Mouse (Mus musculus) kidney, embryonic 14.5 days (tissue): ENCODE data around the gene Prpf40b. TPM values are rescaled to one million over a fixed set of nuclear protein-coding genes. Genes with fewer than 3 reads are reported as not detected.

ENCODE experiments used
- ATAC-seq: fragments of 200-750 bp; cut with Nextera tagmentation; 2 replicates; pipeline ENCODE4 v1.8.0; 2017; ENCODE audit warnings: moderate number of reproducible peaks, mild to moderate bottlenecking, moderate TSS enrichment, moderate library complexity; ENCODE audit not compliant: low FRiP score, low TSS enrichment
- H3K27ac ChIP-seq: fragments of 300-500 bp; sonication (generic); 2 replicates; pipeline ENCODE4 v1.5.1; 2014; ENCODE audit warnings: low read depth, mild to moderate bottlenecking, low read length, moderate library complexity, mixed read lengths
- H3K27me3 ChIP-seq: fragments of 300-500 bp; sonication (generic); 2 replicates; pipeline ENCODE4 v1.6.1; 2014; ENCODE audit warnings: mild to moderate bottlenecking, low read length; ENCODE audit not compliant: control insufficient read depth, insufficient read depth
- H3K36me3 ChIP-seq: fragments of 300-500 bp; sonication (generic); 2 replicates; pipeline ENCODE4 v1.6.1; 2014; ENCODE audit warnings: low read length, mixed read lengths; ENCODE audit not compliant: control insufficient read depth, insufficient read depth
- H3K4me1 ChIP-seq: fragments of 300-500 bp; sonication (generic); 2 replicates; pipeline ENCODE4 v1.6.1; 2014; ENCODE audit warnings: low read length, mixed read lengths; ENCODE audit not compliant: control insufficient read depth, insufficient read depth
- H3K4me2 ChIP-seq: fragments of 300-500 bp; sonication (generic); replicated peaks from 2 replicates; pipeline ENCODE4 v1.6.1; 2014; ENCODE audit warnings: low read depth, mild to moderate bottlenecking, low read length
- H3K4me3 ChIP-seq: fragments of 300-500 bp; sonication (generic); 2 replicates; pipeline ENCODE4 v1.5.1; 2014; ENCODE audit warnings: mild to moderate bottlenecking, low read length
- H3K9ac ChIP-seq: fragments of 300-500 bp; sonication (generic); 2 replicates; pipeline ENCODE4 v1.6.1; 2014; ENCODE audit warnings: low read depth, mild to moderate bottlenecking, low read length, moderate library complexity
- H3K9me3 ChIP-seq: fragments of 300-500 bp; sonication (generic); 2 replicates; pipeline ENCODE4 v1.6.1; 2016; ENCODE audit warnings: low read length; ENCODE audit not compliant: control insufficient read depth
- WGBS: fragments of 180-500 bp; shearing (Covaris S2); extraction: QIAGEN DNeasy Blood & Tissue Kit; methylation state at CpG from one replicate; pipeline ENCODE4 v1.1.7; 2014; 5-methylcytosine and 5-hydroxymethylcytosine counted together
- polyA plus RNA-seq: library from polyadenylated mRNA; unstranded; fragments of >200 nt; fragmentation: Nextera tagmentation; extraction: Ambion mirVana; gene quantifications from 2 replicates; pipeline ENCODE4 v1.2.1, GENCODE M21; 2014

The Prpf40b gene
- polyA plus RNA-seq, 1 experiment from 2014 or later: 63.9 TPM

DNA sequence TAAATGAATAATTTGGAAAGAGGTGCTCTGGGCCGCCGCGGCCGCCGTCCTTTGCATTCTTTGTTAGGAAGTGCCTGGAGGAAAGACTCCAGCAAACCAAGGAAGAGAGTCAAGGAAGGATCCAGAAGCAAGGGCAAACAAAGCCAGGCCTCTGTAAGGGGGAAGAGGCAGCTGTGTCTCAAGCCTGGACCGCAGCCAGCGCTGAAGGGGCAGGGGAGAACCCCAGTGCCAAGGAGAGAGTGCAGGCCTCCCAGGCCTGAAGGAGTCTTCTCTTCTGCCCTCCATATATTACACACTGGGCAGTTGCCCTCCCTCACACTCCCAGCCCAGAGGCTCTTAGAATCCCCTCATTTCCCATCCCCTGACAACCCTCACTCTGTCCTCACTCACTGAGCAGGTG is 16.6 kb upstream of the Prpf40b start:
- no peak for ATAC-seq
- H3K4me2 ChIP-seq: no peak overlapping the region
- no peaks in the 10 kb centered on the region for H3K9me3 ChIP-seq
- no peaks in the 10 kb centered on the region for H3K27me3 ChIP-seq
- H3K4me1 ChIP-seq: no peaks in the 10 kb centered on the region
- 80% methylated on average over 7 of the region's 7 CpGs for WGBS
- H3K9ac ChIP-seq: no peak overlapping the region
- H3K4me3 ChIP-seq: no peak overlapping the region
- no peak overlapping the region for H3K27ac ChIP-seq
- H3K36me3 ChIP-seq: no peaks in the 10 kb centered on the region

DNA sequence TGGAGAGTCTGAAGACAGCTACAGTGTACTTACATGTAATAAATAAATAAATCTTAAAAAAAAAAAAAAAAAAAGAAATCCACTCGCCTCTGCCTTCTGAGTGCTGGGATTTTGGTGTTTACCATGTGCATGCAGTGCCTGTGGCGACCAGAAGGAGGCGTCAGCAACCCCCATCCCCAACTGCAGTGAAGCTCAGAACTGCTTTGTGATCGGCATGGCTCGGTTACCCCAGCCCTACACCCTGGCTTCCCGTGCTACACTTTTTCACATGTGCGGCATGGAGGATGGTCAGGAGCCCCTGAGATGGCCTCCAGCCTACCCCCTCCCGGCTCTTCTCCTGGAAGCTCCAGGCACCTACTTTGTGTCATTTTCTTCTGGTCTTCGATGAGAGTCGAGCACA is 11.4 kb upstream of the Prpf40b start:
- H3K27me3 ChIP-seq: no peaks in the 10 kb centered on the region
- no peak for ATAC-seq
- no peak overlapping the region for H3K9ac ChIP-seq

DNA sequence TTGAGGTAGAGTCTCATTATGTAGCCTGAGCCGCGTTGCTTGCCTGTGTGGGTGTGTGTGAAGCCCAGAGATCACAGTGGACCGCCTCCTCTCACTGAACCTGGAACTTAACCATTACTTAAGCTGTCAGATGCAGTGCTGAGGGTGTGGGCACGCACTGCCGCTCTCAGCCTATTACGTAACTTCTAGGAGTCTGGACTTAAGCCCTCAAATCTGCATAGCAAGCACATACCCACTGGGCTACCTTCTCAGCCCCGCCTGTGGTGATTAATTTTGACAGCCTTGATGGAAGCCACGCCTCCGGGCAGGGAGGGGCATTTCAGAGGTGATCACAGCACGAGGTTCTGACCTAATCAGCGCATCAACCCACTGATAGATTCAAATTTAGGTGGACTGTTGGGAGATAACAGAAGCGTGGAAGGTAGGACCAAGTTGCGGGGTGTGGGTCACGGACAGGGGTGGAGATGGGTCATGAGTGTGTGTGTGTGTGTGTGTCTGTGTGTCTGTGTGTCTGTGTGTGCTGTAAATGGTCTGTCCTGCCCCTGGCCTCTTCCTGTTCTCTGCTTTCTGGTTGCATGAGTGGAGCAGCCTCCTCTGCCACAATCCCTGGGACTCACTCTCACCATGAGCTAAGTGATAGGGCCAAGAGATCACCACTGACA is 10.2 kb upstream of the Prpf40b start:
- H3K9ac ChIP-seq: no peak overlapping the region
- no peak overlapping the region for H3K4me2 ChIP-seq
- WGBS: 31% methylated on average over 14 of the region's 14 CpGs
- no peaks in the 10 kb centered on the region for H3K27me3 ChIP-seq
- H3K27ac ChIP-seq: no peak overlapping the region
- no peaks in the 10 kb centered on the region for H3K9me3 ChIP-seq
- H3K36me3 ChIP-seq: no peaks in the 10 kb centered on the region
- ATAC-seq: peak; percentile 59
- no peaks in the 10 kb centered on the region for H3K4me1 ChIP-seq
- no peak overlapping the region for H3K4me3 ChIP-seq

More for the DNA sequence above, 11.4 kb upstream of the Prpf40b start:
- no peak overlapping the region for H3K4me2 ChIP-seq
- no peaks in the 10 kb centered on the region for H3K9me3 ChIP-seq
- H3K27ac ChIP-seq: no peak overlapping the region
- H3K4me3 ChIP-seq: no peak overlapping the region
- no peaks in the 10 kb centered on the region for H3K4me1 ChIP-seq
- no peaks in the 10 kb centered on the region for H3K36me3 ChIP-seq
- WGBS: 70% methylated on average over 10 of the region's 10 CpGs

DNA sequence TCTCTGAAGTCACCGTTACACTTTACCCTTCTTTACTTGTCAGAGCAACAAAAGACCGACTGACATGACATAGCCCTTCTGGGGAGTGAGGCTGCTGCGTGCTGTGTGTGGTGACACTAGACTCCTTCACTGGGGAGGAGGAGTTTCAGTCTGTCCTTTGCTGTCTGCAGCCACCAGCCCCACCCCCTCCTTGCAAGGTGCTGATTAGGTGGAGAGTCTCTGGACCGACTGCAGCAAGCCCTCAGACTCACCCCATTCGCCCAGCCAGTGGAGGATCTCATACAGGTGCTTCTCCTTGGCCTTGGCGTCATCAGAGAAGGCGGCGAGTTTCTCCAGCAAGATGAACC is 9.7 kb upstream of the Prpf40b start:
- H3K27ac ChIP-seq: no peak overlapping the region
- H3K9ac ChIP-seq: no peak overlapping the region
- no peaks in the 10 kb centered on the region for H3K4me1 ChIP-seq
- H3K27me3 ChIP-seq: no peaks in the 10 kb centered on the region
- no peaks in the 10 kb centered on the region for H3K36me3 ChIP-seq
- no peak overlapping the region for H3K4me3 ChIP-seq
- ATAC-seq: peak; percentile 22; the same call in 1 of the 2 replicates
- WGBS: 48% methylated on average over 8 of the region's 8 CpGs
- H3K9me3 ChIP-seq: no peaks in the 10 kb centered on the region
- no peak overlapping the region for H3K4me2 ChIP-seq

DNA sequence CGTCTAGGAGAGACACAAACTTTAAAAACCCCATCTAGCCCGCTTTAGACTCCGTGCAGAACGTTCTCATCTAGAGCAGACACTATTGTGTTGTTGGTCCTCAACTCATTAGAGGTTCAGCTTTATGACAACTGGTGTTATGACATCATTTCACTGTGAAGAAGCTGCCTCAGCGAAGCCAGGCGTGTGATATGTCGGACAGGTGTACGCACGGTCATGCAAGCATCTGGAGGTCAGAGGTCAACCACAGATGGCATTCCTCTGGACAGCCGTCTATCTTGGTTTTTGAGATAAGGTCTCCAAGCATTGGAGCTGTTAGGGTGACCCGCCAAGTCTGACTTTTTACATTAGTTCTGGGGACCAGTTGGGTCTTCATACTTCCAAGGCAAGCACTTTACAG is 4.3 kb upstream of the Prpf40b start:
- ATAC-seq: no peak
- H3K4me1 ChIP-seq: 0 out of 2 replicates have a peak, but pooled peaks cover 5% of the 10 kb centered on the region
- 90% methylated on average over 11 of the region's 11 CpGs for WGBS
- no peak overlapping the region for H3K4me2 ChIP-seq
- H3K4me3 ChIP-seq: no peak overlapping the region
- H3K9me3 ChIP-seq: no peaks in the 10 kb centered on the region
- no peaks in the 10 kb centered on the region for H3K36me3 ChIP-seq
- H3K27ac ChIP-seq: no peak overlapping the region
- H3K9ac ChIP-seq: no peak overlapping the region
- H3K27me3 ChIP-seq: no peaks in the 10 kb centered on the region

DNA sequence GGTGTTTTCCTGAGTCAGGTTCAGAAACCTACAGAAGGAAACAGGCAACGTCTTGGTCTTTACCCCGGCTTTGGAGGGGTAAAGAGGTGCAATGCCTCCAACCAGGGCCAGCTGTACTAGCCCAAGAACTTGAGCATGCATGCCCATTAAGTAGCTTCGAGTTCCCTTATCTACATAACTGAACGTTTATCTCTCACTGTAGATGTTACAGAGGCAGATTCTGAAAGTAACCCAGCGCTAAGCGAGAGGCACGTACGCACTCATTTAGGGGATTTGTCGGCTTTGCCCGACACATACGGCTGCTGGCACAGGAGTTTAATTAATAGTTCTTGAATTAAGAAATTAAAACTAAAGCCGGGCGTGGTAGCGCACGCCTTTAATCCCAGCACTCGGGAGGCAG is 600 bp upstream of the Prpf40b start:
- no peaks in the 10 kb centered on the region for H3K27me3 ChIP-seq
- H3K4me2 ChIP-seq: peak overlapping the region; percentile 61
- no peaks in the 10 kb centered on the region for H3K36me3 ChIP-seq
- H3K9ac ChIP-seq: peak overlapping the region; percentile 73
- WGBS: 29% methylated on average over 16 of the region's 16 CpGs
- H3K4me1 ChIP-seq: 0 out of 2 replicates have a peak, but pooled peaks cover 5% of the 10 kb centered on the region
- H3K9me3 ChIP-seq: no peaks in the 10 kb centered on the region
- H3K27ac ChIP-seq: peak overlapping the region; percentile 93
- peak overlapping the region; percentile 73 for H3K4me3 ChIP-seq
- no peak for ATAC-seq

DNA sequence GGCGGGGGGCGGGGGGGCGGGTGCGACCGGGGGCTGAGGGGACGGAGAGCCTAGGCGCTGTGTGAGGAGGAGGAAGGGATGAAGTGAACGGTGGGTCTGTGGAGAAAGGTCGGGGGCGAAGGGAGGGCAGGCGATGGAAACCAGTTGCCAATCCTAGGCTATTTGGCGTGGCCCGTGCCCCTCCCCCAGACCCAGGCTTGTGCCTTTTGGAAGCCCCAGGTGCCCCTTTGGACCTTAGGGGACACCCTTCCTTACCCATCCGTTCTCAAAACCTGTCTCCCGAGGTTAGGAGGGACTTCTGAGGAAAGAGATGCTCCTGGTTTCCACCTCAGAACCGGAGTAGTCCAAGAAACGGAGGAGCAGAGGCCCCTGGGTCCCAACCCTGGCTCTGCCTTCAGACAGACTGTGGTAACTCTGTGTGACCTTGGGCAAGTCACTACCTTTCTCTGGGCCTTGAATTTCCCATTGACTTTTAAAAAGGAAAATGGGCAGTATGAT is 646 bp downstream of the Prpf40b start, which contains the start of gene Fam186b:
Gene Fam186b, minus strand, starts transcription at position 405 of the 498 bp plus-strand sequence.
- no peaks in the 10 kb centered on the region for H3K9me3 ChIP-seq
- WGBS: under 1% methylated on average over 14 of the region's 17 CpGs

DNA sequence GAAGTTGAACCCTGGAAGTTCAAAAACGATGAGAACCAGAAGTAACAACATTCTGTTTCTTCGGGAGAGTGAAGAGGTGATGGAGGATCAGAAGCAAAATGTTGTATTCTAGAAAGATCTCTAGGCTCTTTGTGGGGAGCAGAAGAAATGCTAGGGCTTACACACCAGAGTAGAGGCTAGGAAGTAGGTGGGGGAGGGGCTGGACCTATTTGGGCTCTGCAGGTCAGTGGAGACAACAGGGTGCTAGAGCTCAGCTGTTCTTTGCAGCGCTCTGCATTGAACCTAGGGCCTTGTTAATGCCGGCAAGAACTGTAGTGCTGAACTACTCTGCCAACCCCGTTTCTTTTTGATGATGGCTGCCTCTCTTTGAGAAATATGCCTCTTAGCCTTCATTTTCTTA is 1.3 kb downstream of the Prpf40b start:
- no peak overlapping the region for H3K27ac ChIP-seq
- 35% methylated on average over 5 of the region's 5 CpGs for WGBS
- no peak for ATAC-seq
- no peaks in the 10 kb centered on the region for H3K9me3 ChIP-seq
- peak overlapping the region; percentile 61 for H3K4me2 ChIP-seq
- no peak overlapping the region for H3K9ac ChIP-seq
- peak overlapping the region; percentile 73; the same call in 1 of the 2 replicates for H3K4me3 ChIP-seq
- H3K36me3 ChIP-seq: no peaks in the 10 kb centered on the region
- H3K27me3 ChIP-seq: no peaks in the 10 kb centered on the region
- H3K4me1 ChIP-seq: 0 out of 2 replicates have a peak, but pooled peaks cover 5% of the 10 kb centered on the region

More for the DNA sequence above, 646 bp downstream of the Prpf40b start, which contains the start of gene Fam186b:
- no peaks in the 10 kb centered on the region for H3K36me3 ChIP-seq
- H3K4me2 ChIP-seq: peak within 1 kb of the TSS; percentile 61
- H3K27me3 ChIP-seq: no peaks in the 10 kb centered on the region
- ATAC-seq: peak; percentile 39
- H3K27ac ChIP-seq: peak within 1 kb of the TSS; percentile 93
- H3K4me3 ChIP-seq: peak within 1 kb of the TSS; percentile 73
- peak within 1 kb of the TSS; percentile 73 for H3K9ac ChIP-seq
- H3K4me1 ChIP-seq: 0 out of 2 replicates have a peak, but pooled peaks cover 5% of the 10 kb centered on the region

DNA sequence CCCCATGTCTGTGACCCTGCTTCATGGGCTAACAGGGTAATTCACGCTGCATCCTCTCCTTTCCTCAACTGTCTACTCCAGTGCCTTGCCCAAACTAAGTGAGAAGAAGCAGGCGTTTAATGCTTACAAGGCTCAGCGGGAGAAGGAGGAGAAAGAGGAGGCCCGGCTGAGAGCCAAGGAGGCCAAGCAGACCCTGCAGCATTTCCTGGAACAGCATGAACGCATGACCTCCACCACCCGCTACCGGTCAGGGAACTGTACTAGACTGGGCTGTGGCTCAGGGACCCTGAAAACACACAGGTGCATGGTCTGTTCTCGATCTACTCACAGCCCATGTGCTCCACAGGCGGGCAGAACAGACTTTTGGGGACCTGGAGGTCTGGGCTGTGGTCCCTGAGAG is 12.6 kb downstream of the Prpf40b start:
- H3K4me3 ChIP-seq: no peak overlapping the region
- no peak overlapping the region for H3K4me2 ChIP-seq
- no peaks in the 10 kb centered on the region for H3K27me3 ChIP-seq
- no peak overlapping the region for H3K9ac ChIP-seq
- no peak for ATAC-seq
- WGBS: 91% methylated on average over 9 of the region's 9 CpGs
- no peaks in the 10 kb centered on the region for H3K9me3 ChIP-seq
- H3K36me3 ChIP-seq: peaks cover 80% of the 10 kb centered on the region
- H3K27ac ChIP-seq: no peak overlapping the region
- no peaks in the 10 kb centered on the region for H3K4me1 ChIP-seq
